8 mouse cellular contexts compared by ENCODE assay signal in genomic region chr11:79238398-79238752, GRCm38 (mm10). TPM values are rescaled to one million over a fixed set of nuclear protein-coding genes. Genes with fewer than 3 reads are reported as not detected.
DNase-seq lines count a peak whose midpoint lies in the region; ATAC-seq lines count a peak whose summit lies in the region.

No protein-coding gene starts in this region.

- H3K4me3 ChIP-seq in midbrain, embryonic 10.5 days = no peak overlapping the region
- no peak overlapping the region for H3K4me3 ChIP-seq in midbrain, embryonic 13.5 days (replicated peaks)

- no peak for ATAC-seq in midbrain, embryonic 13.5 days

- 54% methylated on average over 1 of the region's 1 CpGs for WGBS in midbrain, embryonic 10.5 days
- WGBS in midbrain, embryonic 13.5 days = 36% methylated on average over 1 of the region's 1 CpGs

- H3K4me1 ChIP-seq in midbrain, embryonic 10.5 days = peaks cover 7% of the 10 kb centered on the region; the same call in 1 of the 2 replicates
- no peaks in the 10 kb centered on the region for H3K4me1 ChIP-seq in midbrain, embryonic 13.5 days (replicated peaks)

- peaks cover 11% of the 10 kb centered on the region; the same call in 1 of the 2 replicates for H3K9me3 ChIP-seq in midbrain, embryonic 10.5 days (replicated peaks)
- no peaks in the 10 kb centered on the region for H3K9me3 ChIP-seq in midbrain, embryonic 13.5 days

- no peak overlapping the region for H3K9ac ChIP-seq in midbrain, embryonic 13.5 days (replicated peaks)

- no peak for DNase-seq in midbrain, embryonic 10.5 days (ENCODE audit: low spot score)
- DNase-seq in forelimb bud, embryonic 11.5 days (ENCODE audit: low read depth, low spot score) = peak; percentile 59
- peak; percentile 64 for DNase-seq in kidney, postnatal 10 days
- DNase-seq in skeletal muscle tissue, adult 2 months (ENCODE audit: low read depth, low spot score) = peak; percentile 53
- DNase-seq in urinary bladder, postnatal 36 days (ENCODE audit: low spot score in 2 of 2) = no peak
- DNase-seq in urinary bladder, postnatal 14 days (ENCODE audit: low spot score) = no peak
- no peak for DNase-seq in c-Kit-positive CD71-positive TER-119-positive erythroid progenitor cells, embryonic 14.5 days (ENCODE audit: low spot score)

- peaks cover 69% of the 10 kb centered on the region for H3K36me3 ChIP-seq in midbrain, embryonic 10.5 days
- H3K36me3 ChIP-seq in midbrain, embryonic 13.5 days = peaks cover 51% of the 10 kb centered on the region

- no peak overlapping the region for H3K4me2 ChIP-seq in midbrain, embryonic 13.5 days (replicated peaks)

- no peaks in the 10 kb centered on the region for H3K27me3 ChIP-seq in midbrain, embryonic 10.5 days (ENCODE audit: low read depth, poor library complexity, severe bottlenecking)
- no peaks in the 10 kb centered on the region for H3K27me3 ChIP-seq in midbrain, embryonic 13.5 days

- 0 out of 2 replicates have a peak overlapping the region, but pooled peaks have one; percentile 19 for H3K27ac ChIP-seq in midbrain, embryonic 10.5 days (replicated peaks)
- no peak overlapping the region for H3K27ac ChIP-seq in midbrain, embryonic 13.5 days

RNA-seq across cellular contexts. Expression of gene Wsb1, which starts 16.1 kb away (rescaled TPM):
- 253 and 339 TPM in 2 replicates for polyA plus RNA-seq in midbrain, embryonic 10.5 days (2016; fragmentation: Nextera tagmentation; extraction: Ambion mirVana)
- polyA plus RNA-seq in midbrain, embryonic 13.5 days (2015; fragmentation: Nextera tagmentation; extraction: Ambion mirVana) = 517 and 614 TPM in 2 replicates

RNA-seq across cellular contexts. Expression of gene Gm9964, which starts 58.3 kb away (rescaled TPM):
- not detected in 2 replicates for polyA plus RNA-seq in midbrain, embryonic 10.5 days (2016; fragmentation: Nextera tagmentation; extraction: Ambion mirVana)
- polyA plus RNA-seq in midbrain, embryonic 13.5 days (2015; fragmentation: Nextera tagmentation; extraction: Ambion mirVana) = not detected in 2 replicates

Comparison
In these comparisons a context has a peak if more than half of its experiments do, and no peak if none do; other contexts are left out.
1. DNase-seq: peak in forelimb bud, embryonic 11.5 days (single experiment), kidney, postnatal 10 days (single experiment) and skeletal muscle tissue, adult 2 months (single experiment); none in midbrain, embryonic 10.5 days (single experiment), urinary bladder, postnatal 36 days (0 of 2), urinary bladder, postnatal 14 days (single experiment) and c-Kit-positive CD71-positive TER-119-positive erythroid progenitor cells, embryonic 14.5 days (single experiment).